ENCODE assay signal across 9 mouse cellular contexts in genomic region chr5:8894641-8895490, GRCm38 (mm10). TPM values are rescaled to one million over a fixed set of nuclear protein-coding genes. Genes with fewer than 3 reads are reported as not detected.
DNase-seq lines count a peak whose midpoint lies in the region; ATAC-seq and TF ChIP-seq lines count a peak whose summit lies in the region.
"Had no signal": no experiment of that assay in that cellular context is flagged by ENCODE, and none has a peak within 500 bp of the region (broad histone marks: within the 10 kb centered on the region; RNA-seq: fewer than 3 reads in every experiment).

No protein-coding gene starts in this region.

- peaks cover 34% of the 10 kb centered on the region for H3K27me3 ChIP-seq in kidney, embryonic 15.5 days
- H3K27me3 ChIP-seq in kidney, adult 2 months (replicated peaks; ENCODE audit: control insufficient read depth, insufficient read depth, low read length), result no peaks in the 10 kb centered on the region
- peaks cover 13% of the 10 kb centered on the region; the same call in 1 of the 2 replicates for H3K27me3 ChIP-seq in heart, embryonic 15.5 days

- peaks cover 14% of the 10 kb centered on the region; the same call in 1 of the 2 replicates for H3K4me1 ChIP-seq in kidney, embryonic 15.5 days
- peaks cover 3% of the 10 kb centered on the region; the same call in 1 of the 2 replicates for H3K4me1 ChIP-seq in kidney, adult 2 months (ENCODE audit: control insufficient read depth, insufficient read depth, low read length)
- no peaks in the 10 kb centered on the region for H3K4me1 ChIP-seq in brown adipose tissue, adult 24 weeks (ENCODE audit: control insufficient read depth, insufficient read depth, insufficient read length, low read length)
- peaks cover 7% of the 10 kb centered on the region for H3K4me1 ChIP-seq in heart, embryonic 15.5 days (replicated peaks)

- no peak for TF ChIP-seq CTCF in kidney, adult 2 months (conservative IDR thresholded peaks at IDR 0.05; ENCODE audit: insufficient read depth, insufficient read length, low read depth, low read length)

- TF ChIP-seq POLR2A in kidney, adult 2 months (IDR thresholded peaks at IDR 0.05; ENCODE audit: low read depth, low read length), result no peak

- ATAC-seq in kidney, embryonic 15.5 days (replicated peaks; ENCODE audit: low FRiP score), result no peak
- no peak for ATAC-seq in heart, embryonic 15.5 days (replicated peaks; ENCODE audit: insufficient number of reproducible peaks, insufficient read depth, low FRiP score, low read depth)

- WGBS in kidney, embryonic 15.5 days, result 63% methylated on average over 15 of the region's 15 CpGs
- WGBS in kidney, adult 2 months, result 63% methylated on average over 15 of the region's 15 CpGs
- WGBS in heart, embryonic 15.5 days, result 63% methylated on average over 15 of the region's 15 CpGs

- no peak overlapping the region for H3K27ac ChIP-seq in kidney, embryonic 15.5 days
- no peak overlapping the region for H3K27ac ChIP-seq in kidney, adult 2 months (ENCODE audit: insufficient read depth, low read depth, low read length)
- H3K27ac ChIP-seq in brown adipose tissue, adult 24 weeks (replicated peaks; ENCODE audit: low read depth, low read length), result no peak overlapping the region
- H3K27ac ChIP-seq in heart, embryonic 15.5 days, result no peak overlapping the region

- H3K36me3 ChIP-seq in kidney, embryonic 15.5 days, result no peaks in the 10 kb centered on the region
- H3K36me3 ChIP-seq in kidney, adult 2 months (ENCODE audit: control insufficient read depth, insufficient read depth, low read length), result no peaks in the 10 kb centered on the region
- H3K36me3 ChIP-seq in heart, embryonic 15.5 days, result no peaks in the 10 kb centered on the region

- peak overlapping the region; percentile 98; the same call in 1 of the 2 replicates for H3K4me2 ChIP-seq in kidney, embryonic 15.5 days
- H3K4me2 ChIP-seq in heart, embryonic 15.5 days, result peak overlapping the region; percentile 95; the same call in 1 of the 2 replicates

- DNase-seq in kidney, adult 2 months, result no peak
- DNase-seq in retina, postnatal 1 day, result peak; percentile 24
- DNase-seq in urinary bladder, postnatal 36 days (ENCODE audit: low spot score in 2 of 2), result no peak
- no peak for DNase-seq in layer of hippocampus, adult 8-10 months (ENCODE audit: low spot score in 2 of 2)
- DNase-seq: cerebellum, adult 8-10 months; kidney, adult 11 months had no signal

- 0 out of 2 replicates have a peak, but pooled peaks cover 5% of the 10 kb centered on the region for H3K9me3 ChIP-seq in kidney, embryonic 15.5 days (replicated peaks)
- H3K9me3 ChIP-seq in heart, embryonic 15.5 days (replicated peaks), result no peaks in the 10 kb centered on the region

- no peak overlapping the region for H3K9ac ChIP-seq in kidney, embryonic 15.5 days
- H3K9ac ChIP-seq in heart, embryonic 15.5 days, result no peak overlapping the region

- no peak overlapping the region; the same call in 1 of the 2 replicates for H3K4me3 ChIP-seq in kidney, embryonic 15.5 days (replicated peaks)
- H3K4me3 ChIP-seq in kidney, adult 2 months (ENCODE audit: insufficient read depth, low read depth, low read length), result no peak overlapping the region
- H3K4me3 ChIP-seq in brown adipose tissue, adult 24 weeks (ENCODE audit: insufficient read depth, low read depth, low read length), result 0 out of 2 replicates have a peak overlapping the region, but pooled peaks have one; percentile 65
- no peak overlapping the region for H3K4me3 ChIP-seq in heart, embryonic 15.5 days

RNA-seq across cellular contexts. Expression of gene Abcb4, which starts 1.3 kb away (rescaled TPM):
- 0.53 and 0.86 TPM in 2 replicates for polyA plus RNA-seq in kidney, embryonic 15.5 days (2015; fragmentation: Nextera tagmentation; extraction: Ambion mirVana)
- polyA plus RNA-seq in kidney, adult 2 months (2012; rRNA removed), result 0.15 and 0.33 TPM in 2 replicates
- polyA plus RNA-seq in brown adipose tissue, adult 24 weeks (2012; ENCODE audit: insufficient read depth, insufficient read length, missing spikeins), result 1.1 and 2.1 TPM in 2 replicates
- 0.45 and 0.55 TPM in 2 replicates for polyA plus RNA-seq in heart, embryonic 15.5 days (2015; fragmentation: Nextera tagmentation; extraction: Ambion mirVana)
- 1 to 10 TPM; 5.8 to 8.0 (median 6.7) TPM for total RNA-seq in layer of hippocampus, adult 8-10 months (2022)
